Mouse (Mus musculus) liver, adult 2 months (tissue): Measurements from ENCODE around the gene Trappc6a.

ENCODE experiments used
- CTCF ChIP-seq: fragments of 200-500 bp; IDR thresholded peaks from 2 replicates; pipeline ENCODE4 v1.5.1; 2011; ENCODE audit warnings: low read depth, low read length, control low read depth
- POLR2A ChIP-seq: fragments of 200-500 bp; IDR thresholded peaks from 2 replicates; pipeline ENCODE4 v1.6.1; 2011; ENCODE audit warnings: low read length, control low read depth; ENCODE audit not compliant: insufficient read depth; ENCODE audit errors: extremely low read depth

GRCm38 (mm10) chr7:19541681-19542154 lies 33.5 kb downstream of the Trappc6a start:
- TF ChIP-seq CTCF, result no peak
- TF ChIP-seq POLR2A, result no peak
